Mouse (Mus musculus): ENCODE results near the gene Dusp10.

- TF ChIP-seq CTCF (conservative IDR thresholded peaks at IDR 0.05; ENCODE audit: low read length) (no peak), NANOG (IDR thresholded peaks at IDR 0.05; ENCODE audit: borderline replicate concordance, low read length) (no peak)
These were observed 105.5 kb downstream of the Dusp10 start for GRCm38 (mm10) chr1:184118586-184118985.
